Mouse (Mus musculus) T-helper 2 cell (primary cell): Measurements from ENCODE around the gene Traf3.

Experiments
- in situ Hi-C: fragments of 300-600 bp; cut with MboI, MseI; formaldehyde crosslinking; loops from one replicate; pipeline ENCODE4 v1.15.1; 2025; ENCODE audit warnings: high pct_unique_total_duplicates

The Traf3 gene

GRCm38 (mm10) chr12:111152981-111153710 lies 13.0 kb upstream of the Traf3 start:
- in situ Hi-C loops = no loop called here

GRCm38 (mm10) chr12:111153946-111154345 lies 12.2 kb upstream of the Traf3 start:
- in situ Hi-C loops = no loop called here

GRCm38 (mm10) chr12:111154641-111155040 lies 11.5 kb upstream of the Traf3 start:
- in situ Hi-C loops = no loop called here

DNA sequence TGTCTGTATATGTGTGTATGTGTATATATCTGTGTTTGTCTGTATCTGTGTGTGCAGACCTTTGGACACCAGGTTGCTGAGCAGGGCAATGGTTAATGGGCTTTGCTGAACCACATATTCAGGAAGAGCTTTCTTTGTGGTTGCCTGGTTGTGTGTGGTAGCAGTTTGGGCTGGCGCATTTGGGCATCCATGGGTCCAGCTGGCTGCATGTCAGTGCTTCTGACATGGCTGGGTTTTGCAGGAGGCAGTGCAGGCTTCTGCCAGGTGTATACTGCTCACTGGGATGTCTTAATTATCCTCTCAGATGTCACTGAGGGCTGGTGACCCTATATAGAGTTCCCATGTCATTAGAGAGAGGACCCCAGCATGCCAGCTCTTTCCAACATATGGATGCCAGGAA lies 10.4 kb upstream of the Traf3 start:
- in situ Hi-C loops = no loop called here

- in situ Hi-C loops = no loop called here
Observed at GRCm38 (mm10) chr12:111159659-111160428, 6.3 kb upstream of the Traf3 start.

DNA sequence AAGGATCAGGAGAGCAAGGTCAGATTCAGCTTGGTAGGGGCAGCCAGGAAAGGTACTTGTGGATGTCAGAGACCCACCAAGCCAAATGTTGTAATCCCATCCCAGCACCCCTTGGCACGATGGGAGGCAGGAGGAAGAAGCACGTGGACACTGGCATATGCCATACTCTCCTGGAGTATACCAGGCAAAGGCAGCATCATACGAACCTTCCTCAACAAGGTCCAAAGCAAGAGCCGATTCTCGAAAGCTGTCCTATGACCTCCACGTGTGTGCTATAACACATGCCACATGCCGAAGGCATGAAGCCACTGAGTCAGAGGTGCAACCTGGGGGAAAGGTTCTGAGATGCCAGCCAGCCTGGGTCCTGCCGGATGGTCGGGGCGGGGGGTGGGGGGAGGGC lies 5.3 kb upstream of the Traf3 start:
- in situ Hi-C loops = no loop called here

GRCm38 (mm10) chr12:111161943-111162311 lies 4.2 kb upstream of the Traf3 start:
- in situ Hi-C loops = no loop called here

- in situ Hi-C loops = no loop called here
Observed at GRCm38 (mm10) chr12:111162312-111163061, 3.7 kb upstream of the Traf3 start.

- in situ Hi-C loops = no loop called here
Observed at GRCm38 (mm10) chr12:111164310-111164751, 1.8 kb upstream of the Traf3 start.

DNA sequence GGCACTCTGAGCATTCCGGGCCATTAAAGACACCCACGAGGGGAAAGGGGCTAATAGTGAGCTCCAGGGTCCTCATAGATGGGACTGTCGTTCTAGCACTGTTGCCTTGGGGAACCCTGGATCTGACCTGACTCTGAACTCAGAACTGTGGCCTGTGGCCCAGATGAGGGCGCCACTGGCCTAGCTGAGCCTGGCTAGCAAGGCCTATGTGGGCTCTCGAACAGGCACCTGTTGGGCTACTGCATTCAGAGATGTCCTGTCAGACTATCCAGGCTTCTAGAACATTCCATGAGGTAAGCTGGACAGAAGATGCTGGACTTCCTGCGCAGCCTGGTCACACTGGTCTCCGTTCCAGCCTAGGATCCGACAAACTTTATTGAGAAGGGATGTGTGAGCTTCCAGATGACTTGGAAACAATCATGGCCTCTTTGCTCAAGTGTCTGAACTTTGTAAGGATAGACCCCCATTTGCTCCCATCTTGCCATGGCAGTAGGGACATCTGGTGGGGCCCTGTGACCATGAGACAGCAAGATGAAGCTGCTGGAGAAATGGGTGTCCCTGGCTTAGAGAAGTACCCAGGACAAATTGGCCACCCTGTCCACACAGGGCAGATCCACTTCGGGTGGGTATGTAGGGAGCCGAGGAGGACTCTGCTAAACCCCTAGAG lies 891 bp upstream of the Traf3 start:
- in situ Hi-C loops = no loop called here

DNA sequence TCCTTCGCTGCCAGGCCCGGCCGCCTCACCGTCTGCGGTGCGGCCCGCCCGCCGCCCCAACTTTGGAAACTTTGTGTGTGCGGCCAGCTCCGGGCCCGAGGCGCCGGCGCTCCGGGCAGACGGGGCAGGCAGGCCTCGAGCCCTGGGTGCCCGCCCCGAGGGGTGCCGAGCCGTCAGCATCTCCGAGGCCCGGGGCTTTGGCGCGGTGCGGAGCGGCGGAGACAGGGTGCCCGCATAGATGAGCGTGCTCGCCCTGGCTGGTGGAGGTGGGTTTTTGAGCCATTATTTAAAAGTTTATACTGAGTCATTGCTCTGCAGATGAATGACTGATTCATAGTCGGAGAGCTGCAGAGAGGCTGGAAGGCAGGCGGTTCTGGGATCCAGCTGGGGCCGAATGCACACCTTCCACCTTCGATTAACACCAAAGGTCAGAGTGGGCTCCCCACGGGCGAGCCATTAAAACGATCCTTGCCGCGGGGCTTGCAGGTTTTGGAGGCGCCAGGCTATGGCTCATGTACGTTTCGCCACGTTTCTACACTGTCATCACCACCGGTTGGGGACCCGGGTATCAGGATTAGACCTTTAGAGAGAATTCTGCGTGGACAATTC lies 615 bp downstream of the Traf3 start:
- in situ Hi-C loops = no loop called here

DNA sequence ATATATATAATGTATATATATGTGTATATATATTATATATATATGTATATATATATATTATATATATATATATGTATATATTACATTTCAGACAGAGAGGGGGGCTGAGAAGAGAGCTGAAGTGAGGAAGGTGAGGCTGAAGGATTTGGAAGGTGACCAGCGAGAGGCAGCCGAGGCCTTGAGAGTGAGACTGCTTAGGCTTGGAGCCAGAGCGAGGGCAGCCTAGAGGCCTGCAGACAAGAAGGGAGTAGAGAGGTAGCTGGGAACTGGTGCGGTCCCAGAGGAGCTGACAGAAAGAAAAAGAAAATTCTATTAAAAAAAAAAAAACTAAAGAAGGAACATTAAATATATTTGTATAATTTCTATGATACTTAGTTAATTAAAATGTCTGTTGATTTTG lies 2.7 kb downstream of the Traf3 start:
- in situ Hi-C loops = no loop called here

- in situ Hi-C loops = no loop called here
Observed at GRCm38 (mm10) chr12:111178772-111179171, 12.6 kb downstream of the Traf3 start.

GRCm38 (mm10) chr12:111181848-111182247 lies 15.7 kb downstream of the Traf3 start:
- in situ Hi-C loops = no loop called here

GRCm38 (mm10) chr12:111182378-111182777 lies 16.2 kb downstream of the Traf3 start:
- in situ Hi-C loops = no loop called here

GRCm38 (mm10) chr12:111184476-111184875 lies 18.3 kb downstream of the Traf3 start, which contains the start of gene 4930595D18Rik:
Gene 4930595D18Rik (minus strand): TSS chr12:111184491.
- in situ Hi-C loops = no loop called here

DNA sequence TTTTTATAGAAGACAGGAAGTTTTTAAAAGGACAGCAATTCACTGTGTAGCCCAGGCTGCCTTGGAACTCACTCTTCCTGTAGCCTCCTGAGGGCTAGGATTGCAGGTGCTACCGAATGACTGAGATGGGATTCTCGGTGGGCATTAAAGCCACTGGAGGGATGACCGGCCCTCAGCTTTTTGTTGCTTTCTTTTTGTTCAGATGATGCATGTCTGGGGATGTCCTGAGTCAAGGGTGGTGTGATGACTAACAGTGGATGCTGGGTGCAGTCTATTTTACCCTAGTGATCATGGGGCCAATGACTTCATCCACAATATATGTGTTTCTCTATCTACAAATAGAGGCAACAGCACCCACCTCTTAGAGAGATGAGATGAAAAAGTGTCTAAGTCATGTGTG lies 20.8 kb downstream of the Traf3 start:
- in situ Hi-C loops = no loop called here

DNA sequence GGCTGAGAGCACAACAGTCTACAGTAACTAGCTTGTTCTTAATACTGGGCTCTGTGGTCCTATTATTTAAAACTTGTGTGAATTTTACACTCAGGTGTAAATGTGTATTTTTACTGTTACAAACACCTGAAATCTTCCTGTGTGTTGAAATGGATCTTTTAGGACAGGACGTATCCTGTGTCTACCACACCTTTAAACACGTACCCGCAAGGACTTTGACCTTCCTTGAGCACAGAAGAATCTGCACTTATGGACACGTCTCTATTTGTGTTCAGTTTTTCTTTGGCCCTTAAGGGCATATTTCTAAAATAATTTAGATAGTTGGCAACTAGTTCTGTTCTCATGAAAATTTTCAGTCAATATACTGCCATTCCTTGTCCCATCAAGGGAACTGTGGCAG lies 22.1 kb downstream of the Traf3 start:
- in situ Hi-C loops = no loop called here

GRCm38 (mm10) chr12:111190355-111190754 lies 24.2 kb downstream of the Traf3 start:
- in situ Hi-C loops = no loop called here

- in situ Hi-C loops = no loop called here
Observed at GRCm38 (mm10) chr12:111190891-111191290, 24.7 kb downstream of the Traf3 start.

- in situ Hi-C loops = no loop called here
Observed at GRCm38 (mm10) chr12:111192777-111193176, 26.6 kb downstream of the Traf3 start.
